Mouse (Mus musculus): Measurements from ENCODE around the gene Palld.

DNA sequence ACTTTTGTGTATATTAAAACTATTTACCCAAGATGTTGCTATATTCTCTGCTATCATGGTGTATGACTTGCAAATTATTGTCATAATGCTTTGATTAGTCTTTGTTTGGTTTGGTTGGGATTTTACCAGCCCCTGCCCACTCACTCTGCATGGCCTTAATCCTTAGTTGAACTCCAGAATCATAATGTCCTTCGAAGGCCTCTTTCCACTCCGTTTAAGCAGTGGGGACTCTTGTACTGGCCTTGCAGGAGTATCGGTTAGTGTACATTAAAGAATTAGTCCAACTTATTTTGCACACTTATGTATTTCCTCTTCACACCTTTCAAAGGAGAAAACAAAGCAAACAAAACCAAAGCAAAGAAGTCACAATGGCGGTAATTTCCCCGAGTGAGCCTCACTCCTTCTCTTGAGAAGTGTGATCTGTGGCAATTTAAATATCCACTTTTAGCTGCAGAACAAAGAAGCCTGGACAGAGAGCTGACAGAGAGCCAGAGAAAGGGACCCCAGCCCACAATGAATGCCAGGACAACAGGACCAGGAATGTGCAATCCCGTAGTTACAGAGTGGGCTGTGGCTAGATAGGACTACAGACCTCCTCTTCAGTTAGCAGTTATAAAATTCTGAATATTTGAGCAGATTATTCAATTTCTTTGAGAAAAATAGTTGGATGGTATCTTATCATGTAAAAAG is 1.3 kb downstream of the Palld start:
- TF ChIP-seq POLR2A (IDR thresholded peaks at IDR 0.05; ENCODE audit: low read depth, low read length) (no peak), CTCF (IDR thresholded peaks at IDR 0.05; ENCODE audit: extremely low read depth, insufficient read depth, insufficient read length, insufficient replicate concordance) (no peak)

Data from spleen, adult 2 months (tissue).